Mouse (Mus musculus): Measurements from ENCODE around the gene Nek3.

Nek3 gene

DNA sequence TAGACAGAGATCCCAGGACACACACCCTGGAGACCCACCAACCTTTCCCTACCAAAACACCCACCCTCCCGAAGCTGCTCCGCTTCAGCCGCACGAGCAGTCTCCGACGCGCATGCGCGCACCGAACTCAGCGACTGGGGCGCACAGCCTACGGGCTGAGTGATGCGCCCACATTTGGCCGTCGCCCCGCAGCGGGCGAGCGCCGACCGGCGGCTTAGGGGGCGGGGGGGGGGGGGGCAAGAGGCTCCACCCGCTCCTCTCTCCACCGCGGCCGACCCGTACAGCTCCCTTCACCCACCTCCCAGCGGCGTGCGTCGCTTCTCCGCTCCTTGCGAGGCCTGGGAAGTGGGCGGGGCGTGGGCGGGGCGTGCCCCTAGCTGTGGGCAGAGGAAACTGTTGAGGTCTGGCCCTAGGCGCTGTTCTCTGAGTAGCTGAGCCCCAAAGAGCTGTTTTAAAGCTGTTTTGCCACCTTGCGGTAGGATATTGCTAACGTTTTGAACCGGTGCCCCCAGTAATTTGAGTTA lies at the start of gene Nek3:
Gene Nek3, minus strand, starts transcription at position 356 of the 524 bp plus-strand sequence.
- DNase-seq (ENCODE audit: low spot score): peak; percentile 92

DNA sequence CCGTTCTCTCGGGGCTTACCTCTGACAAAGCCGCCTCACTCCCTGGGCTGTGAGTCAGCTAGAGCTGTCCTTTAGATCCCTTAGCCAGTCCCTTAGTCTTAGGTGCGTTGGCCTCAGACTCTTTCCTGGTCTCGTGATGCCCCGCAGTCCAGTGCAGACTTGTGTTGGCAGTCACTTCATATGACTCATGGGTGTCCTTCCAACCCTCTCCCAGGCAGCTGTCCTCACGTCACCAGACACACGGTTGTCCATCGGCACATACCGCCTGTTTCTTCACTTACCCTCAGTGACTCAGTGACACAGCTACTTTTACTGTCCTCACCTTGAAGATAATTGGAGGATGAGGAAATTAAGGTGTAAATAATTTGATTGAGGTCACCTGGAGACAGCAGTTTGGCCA lies 48.6 kb upstream of the Nek3 start:
- DNase-seq (ENCODE audit: low spot score): no peak

DNA sequence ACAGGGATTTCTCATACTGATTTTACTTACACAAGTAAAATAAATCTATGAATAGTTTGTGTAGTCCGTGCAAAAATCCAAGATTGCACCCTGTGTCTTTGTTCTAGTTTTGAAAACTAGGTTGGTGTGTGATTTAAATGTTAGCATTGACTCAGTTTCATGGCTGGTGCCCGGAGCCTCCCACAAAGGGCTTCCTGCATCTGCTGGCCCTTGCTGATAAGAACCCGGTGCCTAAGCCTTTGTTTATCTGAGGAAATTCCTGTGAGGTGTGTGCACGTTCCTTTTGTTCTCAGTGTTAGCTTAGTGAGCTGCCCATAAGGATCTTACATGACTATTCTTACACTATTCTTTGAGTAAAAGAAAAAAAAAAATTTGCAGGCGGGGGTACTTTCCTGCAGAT lies 42.8 kb upstream of the Nek3 start:
- DNase-seq (ENCODE audit: low spot score): no peak

DNA sequence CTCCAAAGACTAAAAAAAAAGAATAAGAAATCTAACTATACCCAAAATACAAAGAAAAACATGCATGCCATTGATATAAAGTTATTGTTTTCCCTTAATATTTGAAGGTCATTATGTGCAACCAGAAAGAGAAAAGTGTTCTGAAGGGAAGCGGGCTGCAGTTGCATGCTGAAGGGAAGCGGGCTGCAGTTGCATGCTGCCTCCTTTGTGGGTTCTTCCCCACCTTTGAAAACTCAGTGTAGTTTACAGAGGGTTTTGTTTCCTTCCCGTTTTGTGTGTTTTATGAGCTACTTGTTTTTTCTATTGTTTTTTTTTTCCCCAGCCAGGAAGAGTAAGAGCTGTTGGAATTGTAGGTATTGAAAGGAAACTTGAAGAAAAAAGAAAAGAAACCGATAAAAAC lies 41.3 kb upstream of the Nek3 start:
- no peak for DNase-seq (ENCODE audit: low spot score)

DNA sequence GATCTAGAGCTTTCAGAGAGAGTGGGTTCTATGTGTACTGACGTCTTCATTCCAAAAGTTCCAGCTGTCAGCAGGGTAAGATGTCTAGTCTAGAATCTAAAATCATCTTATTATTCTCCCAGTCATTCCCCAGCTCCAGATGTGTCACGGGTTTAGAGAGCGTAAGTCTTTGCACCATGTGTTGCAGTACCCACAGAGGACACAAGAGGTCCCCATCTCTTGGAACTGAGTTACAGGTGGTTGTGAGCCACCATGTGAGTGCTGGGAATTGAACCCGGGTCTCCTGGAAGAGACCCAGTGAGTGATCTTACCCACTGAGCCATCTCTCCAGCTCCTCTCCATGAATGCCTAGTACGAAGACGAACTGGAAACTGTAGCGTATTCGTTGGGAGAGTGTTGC lies 33.2 kb upstream of the Nek3 start:
- DNase-seq (ENCODE audit: low spot score): peak; percentile 15

DNA sequence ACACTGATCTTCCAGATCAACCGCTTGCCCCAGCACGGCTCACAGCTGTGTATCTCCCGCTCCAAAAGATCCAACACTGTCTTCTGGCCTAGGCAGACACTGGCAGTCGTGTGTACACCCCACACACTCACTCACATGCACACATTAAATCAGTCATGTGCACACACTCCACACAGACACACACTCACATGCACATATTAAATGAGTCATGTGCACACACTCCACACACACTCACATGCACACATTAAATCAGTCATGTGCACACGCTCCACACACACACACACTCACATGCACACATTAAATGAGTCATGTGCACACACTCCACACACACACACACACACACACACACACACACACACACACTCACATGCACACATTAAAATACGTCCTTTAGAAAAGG lies 31.7 kb upstream of the Nek3 start:
- no peak for DNase-seq (ENCODE audit: low spot score)

DNA sequence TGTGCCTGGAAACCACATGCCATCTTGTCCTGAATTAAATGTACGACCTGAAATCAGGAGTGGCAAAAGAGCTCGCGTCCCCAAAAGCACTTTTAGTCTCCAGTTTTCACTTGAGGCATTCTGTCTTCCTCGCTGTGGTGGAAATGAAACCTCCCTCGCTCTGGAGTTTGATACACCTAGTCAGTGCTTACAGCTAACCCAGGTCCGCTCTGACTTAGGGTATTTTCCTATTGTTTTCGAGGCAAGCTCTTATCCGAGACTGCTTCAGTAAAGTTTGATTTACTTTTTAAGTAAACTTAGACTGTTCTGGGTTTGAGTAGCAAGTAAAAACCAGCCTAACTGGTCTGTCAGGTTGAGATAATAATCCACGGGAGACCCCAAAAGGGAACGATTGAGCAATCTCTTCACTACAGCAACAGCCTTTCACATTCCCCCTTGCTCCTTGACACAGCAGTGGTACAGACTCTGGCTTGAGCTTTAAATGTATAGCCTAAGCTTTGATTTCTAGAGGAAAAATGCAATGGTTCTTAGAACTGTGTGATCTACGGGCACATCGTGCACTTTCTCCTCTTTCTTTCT lies 27.3 kb upstream of the Nek3 start:
- DNase-seq (ENCODE audit: low spot score): no peak

DNA sequence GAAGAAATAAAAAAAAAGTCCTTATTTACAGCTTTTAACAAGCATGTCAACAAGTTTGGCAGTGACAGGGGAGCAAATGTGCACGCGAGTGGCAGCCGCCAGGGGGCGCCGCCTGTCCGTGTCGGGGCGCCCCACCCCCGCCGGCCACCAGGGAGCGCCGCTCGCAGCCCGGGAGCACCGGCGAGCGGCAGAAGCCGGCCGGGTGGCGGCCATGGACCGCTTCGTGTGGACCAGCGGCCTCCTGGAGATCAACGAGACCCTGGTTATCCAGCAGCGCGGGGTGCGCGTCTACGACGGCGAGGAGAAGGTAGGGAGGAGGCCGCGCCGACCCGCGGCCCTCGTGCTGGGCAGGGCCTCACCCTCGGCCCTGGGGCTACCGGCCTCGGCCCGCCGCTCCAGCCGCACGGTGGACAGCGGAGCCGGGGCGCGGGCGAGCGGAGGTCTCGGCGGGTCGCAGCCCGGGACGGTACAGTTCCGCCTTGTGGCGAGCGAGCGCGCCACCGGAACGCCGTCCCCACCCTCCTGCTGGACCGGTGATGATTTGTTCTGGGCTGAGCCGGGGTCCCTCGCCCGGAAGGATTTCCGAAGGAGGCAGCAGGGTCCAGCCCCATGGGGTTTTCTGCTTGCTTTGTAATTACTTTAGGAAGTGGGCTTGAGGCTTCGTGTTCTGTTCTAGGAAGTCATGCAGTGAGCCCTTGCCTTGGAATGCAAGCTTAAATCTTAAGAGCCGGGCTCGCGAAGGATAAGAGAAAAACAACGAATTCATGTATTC lies 26.6 kb upstream of the Nek3 start, which contains the start of gene Vps36:
Gene Vps36, plus strand, starts transcription at position 150 of the 772 bp plus-strand sequence.
- peak; percentile 93 for DNase-seq (ENCODE audit: low spot score)

DNA sequence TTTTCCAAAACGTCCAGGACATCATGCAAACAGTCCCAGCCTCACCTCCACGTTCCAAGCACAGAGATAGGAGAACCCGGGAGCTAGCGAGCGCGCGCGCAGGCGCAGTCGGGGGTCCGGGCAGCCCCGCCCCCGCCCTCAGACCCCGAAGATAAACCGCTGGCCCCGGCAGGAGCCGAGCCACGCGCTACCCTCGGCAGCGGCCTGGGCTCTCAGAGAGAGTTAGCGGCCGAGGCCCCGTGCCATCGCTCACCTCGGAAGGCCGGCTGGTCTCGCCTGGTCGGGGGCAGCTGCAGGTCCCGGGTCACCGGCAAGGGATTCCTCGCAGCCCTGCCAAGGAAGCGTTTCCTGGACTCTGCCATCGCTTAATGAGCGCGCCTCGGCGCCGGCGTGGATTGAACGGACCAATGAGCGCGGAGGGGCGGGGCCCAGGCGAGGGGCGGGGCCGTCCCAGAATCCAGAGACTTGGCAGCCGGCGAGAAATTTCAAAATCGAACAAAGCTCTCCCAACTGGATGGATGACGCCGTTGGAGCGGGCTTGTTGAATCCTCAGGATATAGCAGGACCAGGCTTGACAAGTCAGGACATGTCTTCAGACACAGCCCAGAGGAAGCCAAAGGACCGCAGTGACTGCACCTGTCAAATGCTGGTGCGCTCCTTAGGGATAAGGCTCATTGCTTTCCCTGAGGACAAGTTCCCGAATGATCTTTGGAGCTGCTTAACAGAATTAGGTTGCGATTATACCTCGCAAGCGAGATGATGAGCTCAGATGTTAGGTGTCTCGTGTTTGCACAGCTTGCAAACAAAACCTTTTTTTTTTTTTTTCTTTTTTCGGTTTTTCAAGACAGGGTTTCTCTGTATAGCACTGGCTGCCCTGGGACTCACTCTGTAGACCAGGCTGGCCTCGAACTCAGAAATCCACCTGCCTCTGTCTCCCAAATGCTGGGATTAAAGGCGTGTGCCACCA lies 19.5 kb upstream of the Nek3 start, which contains the start of gene Ckap2:
Gene Ckap2, minus strand, starts transcription at position 389 of the 967 bp plus-strand sequence.
- peak; percentile 96 for DNase-seq (ENCODE audit: low spot score)

DNA sequence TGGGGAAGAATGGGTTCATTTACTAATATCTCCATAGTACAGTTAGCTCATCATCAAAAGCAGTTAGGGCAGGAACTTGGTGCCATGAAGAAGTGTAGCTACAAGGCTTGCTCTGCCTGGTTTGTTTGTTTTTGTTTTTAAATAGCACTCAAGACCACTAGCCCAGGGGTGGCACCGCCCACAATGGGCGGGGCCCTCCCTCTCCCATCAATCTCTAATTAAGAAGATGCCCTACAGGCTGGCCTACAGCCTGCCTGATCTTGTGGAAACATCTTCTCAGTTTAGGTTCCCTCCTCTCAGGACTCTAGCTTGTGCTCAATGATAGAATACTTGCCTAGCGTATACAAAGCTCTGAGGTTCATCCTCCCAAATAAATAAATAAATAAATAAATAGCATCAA lies 18.6 kb upstream of the Nek3 start:
- DNase-seq (ENCODE audit: low spot score): peak; percentile 75

DNA sequence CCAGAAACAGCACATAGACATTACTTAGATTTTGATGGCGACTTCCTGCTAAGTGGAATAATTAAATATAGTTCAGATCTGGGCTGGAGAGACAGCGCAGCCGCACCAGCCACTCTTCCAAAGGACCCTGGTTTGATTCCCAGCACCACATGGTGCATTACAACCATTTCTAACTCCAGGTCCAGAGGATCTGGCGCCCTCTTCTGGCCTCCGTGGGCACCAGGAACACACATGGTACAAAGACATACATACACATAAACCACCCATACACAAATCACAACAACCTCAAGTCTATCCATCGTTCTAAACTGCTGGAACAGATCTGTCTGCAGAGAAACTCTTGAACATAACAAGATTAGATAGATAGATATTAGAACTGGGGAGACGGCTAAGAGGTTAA lies 9.7 kb upstream of the Nek3 start:
- no peak for DNase-seq (ENCODE audit: low spot score)

DNA sequence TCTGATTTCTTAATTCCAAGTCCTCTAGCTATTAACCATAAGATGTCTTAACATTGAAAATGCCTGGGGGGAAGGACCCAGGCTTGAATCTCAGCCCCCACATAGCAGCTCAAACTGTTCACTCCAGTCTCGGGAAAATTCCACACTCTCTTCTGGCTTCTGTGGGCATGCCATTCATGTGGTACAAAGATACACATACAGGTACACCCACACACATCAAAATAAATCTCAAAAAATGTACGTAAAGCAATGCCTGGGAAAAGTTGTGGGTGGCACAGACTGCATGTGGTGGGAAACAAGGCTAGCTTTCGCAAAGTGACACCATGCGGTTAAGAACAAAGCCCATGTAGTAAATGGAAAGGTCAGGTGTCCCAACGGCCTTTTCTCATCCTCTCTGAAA lies 2.9 kb upstream of the Nek3 start:
- DNase-seq (ENCODE audit: low spot score): no peak

DNA sequence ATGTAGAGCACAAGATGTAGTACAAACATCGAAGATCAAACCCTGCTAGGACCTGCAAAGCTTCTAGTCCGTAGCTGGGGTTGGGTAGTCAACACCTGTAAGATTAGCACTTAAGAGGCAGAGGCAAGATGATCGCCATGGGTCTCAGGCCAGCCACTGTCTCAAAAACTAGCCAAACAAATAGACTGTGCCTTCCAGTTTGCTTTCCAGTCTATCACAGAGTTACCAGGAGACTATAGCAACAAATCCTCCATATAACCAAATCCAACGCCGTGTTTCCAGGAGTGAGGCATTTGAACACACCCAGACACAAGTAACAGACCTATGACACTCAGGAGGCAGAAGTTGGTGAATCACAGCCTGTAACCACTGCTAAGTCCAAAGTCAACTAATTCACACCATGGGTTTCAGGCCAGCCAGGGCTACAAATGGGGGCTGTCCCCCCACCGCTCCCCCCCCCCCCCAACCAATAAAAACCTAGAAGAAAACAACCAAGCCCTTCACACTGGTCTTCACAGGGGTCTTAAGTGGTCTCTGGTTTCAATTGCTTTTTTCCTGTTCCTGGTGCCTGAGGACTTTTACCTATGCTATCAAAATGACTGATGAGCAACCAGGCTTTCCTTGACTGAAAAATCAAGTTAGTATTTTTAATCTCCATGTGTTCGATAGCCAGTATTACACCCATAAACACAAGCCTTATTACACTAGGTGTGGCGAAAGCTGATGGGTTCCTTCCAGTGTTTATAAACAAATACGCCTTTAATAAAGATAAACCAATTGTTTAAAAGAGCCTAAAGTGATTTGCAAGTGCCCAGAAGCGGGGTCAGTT lies 770 bp downstream of the Nek3 start:
- peak; percentile 5 for DNase-seq (ENCODE audit: low spot score)

DNA sequence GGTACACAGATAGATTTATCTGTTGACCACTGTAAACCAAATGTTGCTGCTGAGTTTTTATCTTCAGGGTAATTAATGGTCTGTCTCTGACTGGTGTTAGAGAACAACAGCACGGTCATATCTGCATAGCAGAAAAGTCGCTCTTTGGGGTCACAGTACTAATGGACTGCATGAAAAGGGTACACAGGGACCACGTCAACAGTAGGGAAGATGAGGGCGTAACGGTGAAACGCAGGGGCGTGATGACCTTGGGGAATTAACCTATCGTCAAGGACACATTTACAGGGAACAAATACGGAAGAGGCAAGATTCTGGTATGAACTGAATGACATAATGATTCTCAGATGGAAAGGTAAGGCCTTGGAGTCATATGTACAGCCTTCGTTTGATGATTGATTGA lies 1.8 kb downstream of the Nek3 start:
- DNase-seq (ENCODE audit: low spot score): no peak

DNA sequence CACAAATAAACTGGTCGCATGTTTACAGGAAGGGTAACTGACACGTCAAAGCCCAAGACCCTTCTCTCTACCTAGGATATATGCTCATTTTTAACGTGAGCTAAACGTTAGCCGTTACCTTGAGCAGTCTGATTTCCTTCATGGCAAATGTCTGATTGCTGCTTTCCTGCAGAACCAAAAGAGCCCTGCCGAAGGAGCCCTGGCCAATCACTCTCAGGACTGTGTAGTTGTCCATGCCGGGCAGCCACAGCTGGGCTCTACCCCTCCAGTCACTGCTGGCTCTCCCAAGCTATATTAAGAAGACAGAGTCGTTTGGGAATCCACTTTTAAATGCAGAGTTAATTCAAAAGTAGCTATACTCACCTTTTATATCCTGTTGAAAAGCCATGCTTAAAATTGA lies 4.0 kb downstream of the Nek3 start:
- DNase-seq (ENCODE audit: low spot score): no peak

DNA sequence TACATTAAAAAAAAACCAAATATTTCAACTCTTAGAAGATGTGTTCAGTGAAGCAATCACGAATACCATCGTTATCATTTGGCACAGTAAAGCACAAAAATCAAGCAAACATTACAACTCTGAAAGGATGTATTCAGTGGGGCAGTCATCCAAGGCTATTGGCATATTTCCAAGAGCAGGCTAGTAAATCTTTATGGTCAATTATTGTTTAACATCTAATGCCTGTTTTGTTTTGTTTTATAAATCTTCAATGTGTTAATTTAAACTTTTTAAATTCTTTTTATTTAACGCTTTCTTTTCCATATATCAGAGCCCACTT lies 15.9 kb downstream of the Nek3 start:
- no peak for DNase-seq (ENCODE audit: low spot score)

DNA sequence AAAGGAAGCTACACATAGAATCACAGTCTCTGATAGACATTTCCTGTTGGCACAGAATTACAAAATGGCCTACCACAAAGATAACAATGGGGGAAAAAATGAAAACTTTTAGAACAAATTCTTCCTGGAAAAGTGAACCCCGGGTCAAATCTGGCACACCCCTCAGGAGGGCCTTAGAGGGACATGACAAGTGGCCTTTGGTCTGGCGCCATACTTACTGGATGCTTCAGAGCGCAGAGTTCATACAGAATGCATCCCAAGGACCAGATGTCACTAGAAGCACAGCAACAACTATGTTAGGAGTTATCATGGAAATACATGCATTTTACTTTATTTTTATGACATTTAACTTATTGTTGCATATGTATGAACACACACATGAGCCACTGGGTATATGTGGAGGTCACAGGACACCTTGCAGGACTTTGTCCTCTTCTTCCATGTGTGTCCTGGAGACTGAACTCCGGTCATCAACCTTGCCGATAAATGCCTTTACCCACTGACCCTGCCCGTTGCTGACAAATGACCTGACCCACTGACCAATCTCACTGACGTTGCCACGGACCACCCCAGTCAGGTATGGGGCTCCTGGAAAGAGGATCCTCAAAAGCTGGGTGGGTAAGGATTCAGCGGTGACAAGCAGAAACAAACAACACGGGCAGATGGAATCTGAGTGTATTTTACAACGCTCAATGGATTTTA lies 16.4 kb downstream of the Nek3 start:
- no peak for DNase-seq (ENCODE audit: low spot score)

DNA sequence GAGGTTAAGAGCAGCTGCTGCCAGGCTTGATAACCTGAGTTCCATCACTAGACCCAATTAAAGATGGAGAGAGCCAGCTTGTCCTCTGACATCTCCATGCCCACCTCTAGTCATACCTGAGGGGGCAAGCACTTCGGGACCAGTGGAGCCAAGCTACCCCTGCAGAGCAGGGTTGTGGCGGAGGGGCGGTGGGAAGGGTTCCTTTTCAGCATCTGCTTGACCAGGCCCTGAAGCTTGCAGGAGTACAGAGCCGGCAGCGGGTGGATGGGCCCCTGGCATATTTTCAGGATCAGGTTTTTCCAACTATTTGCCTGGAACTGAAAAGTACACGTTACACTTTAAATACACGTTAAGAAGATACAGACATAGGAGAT lies 17.9 kb downstream of the Nek3 start:
- DNase-seq (ENCODE audit: low spot score): no peak

DNA sequence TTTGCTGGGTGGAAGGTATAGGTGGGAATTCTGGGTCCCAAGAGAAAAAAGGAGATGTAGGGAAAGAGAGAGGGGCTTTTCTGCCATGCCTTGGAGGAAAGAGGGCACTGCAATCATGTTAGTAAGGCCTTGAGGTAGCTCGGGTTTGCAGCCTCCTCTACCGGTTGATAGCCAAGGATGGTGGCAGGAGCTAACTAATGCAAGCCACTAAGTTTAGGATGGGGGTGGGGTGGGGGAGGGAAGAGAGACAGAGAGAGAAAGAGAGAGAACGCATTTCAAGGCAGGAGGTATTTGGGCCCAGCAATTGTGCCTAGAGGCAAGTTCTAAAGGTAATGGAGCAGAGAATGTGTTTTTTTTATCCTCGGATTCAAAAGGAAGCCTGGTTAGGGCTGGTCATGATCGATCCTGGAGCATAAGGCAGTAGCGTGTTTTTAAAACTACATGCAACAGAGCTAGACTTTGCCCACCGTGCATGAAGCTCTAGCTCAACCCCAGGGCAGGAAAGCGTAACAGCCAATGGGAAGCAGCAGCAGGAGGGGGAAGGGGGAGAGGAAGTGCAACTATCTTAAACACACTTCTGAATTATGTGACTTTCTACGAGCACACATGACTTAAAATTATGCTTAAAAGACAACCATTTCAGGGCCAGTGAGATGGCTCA lies 18.4 kb downstream of the Nek3 start:
- no peak for DNase-seq (ENCODE audit: low spot score)

DNA sequence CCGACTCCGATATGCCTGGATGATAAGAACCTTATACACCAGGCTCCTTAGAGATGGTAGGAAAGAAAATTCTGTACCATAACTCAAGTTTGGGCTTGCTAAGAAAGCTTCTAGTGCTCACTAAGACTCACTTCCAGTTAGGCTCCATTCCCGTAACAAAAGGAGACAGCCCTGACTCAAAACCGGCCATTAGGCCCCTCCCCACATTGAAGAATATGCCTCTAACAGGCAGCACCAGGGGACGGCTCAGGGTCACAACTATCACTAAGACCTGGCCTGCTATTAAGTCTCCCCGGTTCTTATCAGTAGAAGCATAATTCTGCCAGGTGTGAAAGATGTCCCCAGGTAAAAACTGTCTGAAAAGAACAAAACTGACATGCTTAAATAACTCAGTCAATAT lies 20.4 kb downstream of the Nek3 start:
- no peak for DNase-seq (ENCODE audit: low spot score)
